Mouse (Mus musculus) intestine, postnatal 0 days (tissue): ENCODE measurements around the gene Zar1. TPM values are rescaled to one million over a fixed set of nuclear protein-coding genes. Genes with fewer than 3 reads are reported as not detected.
"Not testable (repeated sequence)": the region's sequence is repeated elsewhere in the genome, so short reads cannot be mapped to it uniquely, and the experiment has no call there.

Source experiments
- ATAC-seq: fragments of 200-750 bp; cut with Nextera tagmentation; 2 replicates; pipeline ENCODE4 v1.8.0; 2017; ENCODE audit warnings: mild to moderate bottlenecking, moderate TSS enrichment, moderate library complexity
- H3K27ac ChIP-seq: fragments of 300-500 bp; sonication (generic); 2 replicates; pipeline ENCODE4 v1.5.1; 2014; ENCODE audit warnings: mild to moderate bottlenecking, low read depth, low read length, moderate library complexity
- H3K27me3 ChIP-seq: fragments of 300-500 bp; sonication (generic); replicated peaks from 2 replicates; pipeline ENCODE4 v1.6.1; 2014; ENCODE audit warnings: low read length, mixed read lengths; ENCODE audit not compliant: control insufficient read depth, insufficient read depth
- H3K36me3 ChIP-seq: fragments of 300-500 bp; sonication (generic); 2 replicates; pipeline ENCODE4 v1.6.1; 2014; ENCODE audit warnings: mild to moderate bottlenecking, moderate library complexity; ENCODE audit not compliant: control insufficient read depth, insufficient read depth
- H3K4me1 ChIP-seq: fragments of 300-500 bp; sonication (generic); replicated peaks from 2 replicates; pipeline ENCODE4 v1.6.1; 2014; ENCODE audit warnings: antibody characterized with exemption, low read length, mixed read lengths; ENCODE audit not compliant: control insufficient read depth, insufficient read depth
- H3K4me2 ChIP-seq: fragments of 300-500 bp; sonication (generic); replicated peaks from 2 replicates; pipeline ENCODE4 v1.6.1; 2014; ENCODE audit warnings: low read depth, mild to moderate bottlenecking, moderate library complexity
- H3K4me3 ChIP-seq: fragments of 300-500 bp; sonication (generic); 2 replicates; pipeline ENCODE4 v1.5.1; 2014; ENCODE audit warnings: low read depth, low read length
- H3K9ac ChIP-seq: fragments of 300-500 bp; sonication (generic); 2 replicates; pipeline ENCODE4 v1.6.1; 2014; ENCODE audit warnings: mild to moderate bottlenecking, low read depth, low read length
- H3K9me3 ChIP-seq: fragments of 300-500 bp; sonication (generic); 2 replicates; pipeline ENCODE4 v1.6.1; 2016; ENCODE audit warnings: mixed run types; ENCODE audit not compliant: control insufficient read depth
- CTCF ChIP-seq: sonication (generic); IDR thresholded peaks from 2 replicates; pipeline ENCODE4 v1.5.1; 2016; ENCODE audit warnings: low read depth, mild to moderate bottlenecking, control low read depth, antibody characterized with exemption, moderate library complexity
- WGBS: fragments of 180-500 bp; shearing (Covaris S2); extraction: QIAGEN DNeasy Blood & Tissue Kit; methylation state at CpG from one replicate; pipeline ENCODE4 v1.1.7; 2014; 5-methylcytosine and 5-hydroxymethylcytosine counted together
- polyA plus RNA-seq: library from polyadenylated mRNA; unstranded; fragments of >200 nt; fragmentation: Nextera tagmentation; extraction: Ambion mirVana; gene quantifications from 2 replicates; pipeline ENCODE4 v1.2.1, GENCODE M21; 2015

Gene Zar1
- not detected in 2 replicates for polyA plus RNA-seq

DNA sequence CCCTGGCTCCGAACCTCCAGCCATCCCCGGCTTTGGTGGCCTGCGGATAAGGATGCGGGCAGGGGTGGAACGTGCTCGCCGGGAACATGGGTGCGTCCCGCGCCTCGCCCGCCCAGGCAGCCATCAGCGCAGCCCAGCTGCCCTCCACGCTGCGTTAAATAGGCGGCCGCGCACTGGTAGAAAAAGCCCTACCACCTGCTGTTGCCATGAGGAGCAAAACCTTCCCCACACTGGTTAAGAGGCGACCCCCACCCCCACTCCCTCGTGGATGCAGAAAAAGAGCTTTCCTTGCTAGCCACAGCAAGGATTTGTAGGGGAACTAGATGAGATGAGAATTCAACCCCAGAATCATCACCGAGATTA is at the start of gene Zar1:
TSS of gene Zar1 (minus strand) at position 285 of the 363 bp plus-strand sequence.
- Histone ChIP-seq H3K4me2 (peak within 1 kb of the TSS; percentile 85), H3K4me3 (peak within 1 kb of the TSS; percentile 41), H3K9ac (peak within 1 kb of the TSS; percentile 31)
- not testable (repeated sequence) for H3K27ac ChIP-seq, H3K4me1 ChIP-seq, H3K27me3 ChIP-seq, H3K9me3 ChIP-seq, H3K36me3 ChIP-seq
- WGBS: 11% methylated on average over 18 of the region's 21 CpGs
- ATAC-seq: peak; percentile 28; the same call in 1 of the 2 replicates

- Histone ChIP-seq H3K36me3 (no peaks in the 10 kb centered on the region), H3K9me3 (no peaks in the 10 kb centered on the region), H3K9ac (no peak overlapping the region), H3K27me3 (no peaks in the 10 kb centered on the region), H3K4me3 (no peak overlapping the region), H3K4me2 (no peak overlapping the region), H3K4me1 (no peaks in the 10 kb centered on the region), H3K27ac (no peak overlapping the region)
- no peak for ATAC-seq
- TF ChIP-seq CTCF: no peak
- WGBS: 91% methylated on average over 6 of the region's 6 CpGs
Measured at GRCm38 (mm10) chr5:72630026-72630425, 49.0 kb upstream of the Zar1 start.

DNA sequence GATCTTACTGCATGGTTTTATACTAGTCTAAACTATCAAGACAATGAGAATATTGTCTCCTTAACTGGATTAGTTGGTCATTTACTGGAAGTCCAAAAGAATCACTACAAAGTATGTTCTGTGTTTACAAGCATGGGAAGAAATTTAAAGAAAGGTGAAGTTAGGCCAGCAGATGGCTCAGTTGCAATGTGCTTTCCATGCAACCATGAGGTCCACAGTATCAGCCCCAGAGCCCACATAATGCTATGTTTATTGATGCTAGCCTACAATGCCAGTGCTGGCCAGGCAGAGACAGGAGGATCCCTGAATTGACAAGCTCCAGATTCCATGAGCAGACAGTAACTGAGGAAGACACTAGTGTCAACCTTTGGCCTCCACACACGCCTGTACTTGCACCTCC is 40.0 kb upstream of the Zar1 start:
- Histone ChIP-seq H3K27ac (no peak overlapping the region), H3K4me2 (no peak overlapping the region), H3K4me3 (no peak overlapping the region), H3K36me3 (no peaks in the 10 kb centered on the region), H3K27me3 (no peaks in the 10 kb centered on the region), H3K9me3 (no peaks in the 10 kb centered on the region), H3K4me1 (no peaks in the 10 kb centered on the region), H3K9ac (no peak overlapping the region)
- ATAC-seq: no peak
- peak; percentile 45 for TF ChIP-seq CTCF
- 76% methylated on average over 1 of the region's 1 CpGs for WGBS

- H3K9me3 ChIP-seq: no peaks in the 10 kb centered on the region
- no peaks in the 10 kb centered on the region for H3K36me3 ChIP-seq
- no peak overlapping the region for H3K27ac ChIP-seq
- 82% methylated on average over 4 of the region's 4 CpGs for WGBS
- H3K4me1 ChIP-seq: no peaks in the 10 kb centered on the region
- no peak for TF ChIP-seq CTCF
- no peak overlapping the region for H3K4me3 ChIP-seq
- H3K27me3 ChIP-seq: no peaks in the 10 kb centered on the region
- no peak overlapping the region for H3K9ac ChIP-seq
- ATAC-seq: no peak
- H3K4me2 ChIP-seq: no peak overlapping the region
Measured at GRCm38 (mm10) chr5:72617413-72617812, 36.4 kb upstream of the Zar1 start.

GRCm38 (mm10) chr5:72603138-72603537 is 22.1 kb upstream of the Zar1 start:
- Histone ChIP-seq H3K9me3 (no peaks in the 10 kb centered on the region), H3K4me2 (no peak overlapping the region), H3K36me3 (no peaks in the 10 kb centered on the region), H3K9ac (no peak overlapping the region), H3K27ac (no peak overlapping the region), H3K4me1 (no peaks in the 10 kb centered on the region), H3K27me3 (no peaks in the 10 kb centered on the region), H3K4me3 (no peak overlapping the region)
- TF ChIP-seq CTCF: no peak
- WGBS: 43% methylated on average over 4 of the region's 4 CpGs
- peak; percentile 76; the same call in 1 of the 2 replicates for ATAC-seq

DNA sequence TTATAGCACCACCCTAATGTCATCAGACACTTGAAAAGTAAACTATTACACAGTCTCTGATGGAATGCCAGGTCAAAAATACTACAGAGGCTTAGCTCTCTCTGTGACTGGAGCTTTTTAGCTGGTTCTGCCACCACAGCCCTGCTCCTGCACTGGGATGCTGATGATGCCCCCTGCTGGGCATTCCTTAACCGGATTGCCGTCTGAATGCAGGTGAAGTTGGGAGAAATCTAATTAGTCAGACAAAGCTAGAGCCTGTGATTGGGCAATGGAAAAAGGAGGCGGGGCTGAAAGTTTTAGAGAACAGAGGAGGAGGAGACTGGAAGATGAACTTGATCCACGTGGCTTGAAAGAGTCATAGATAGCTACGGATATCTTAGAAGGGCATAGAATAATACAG is 20.0 kb upstream of the Zar1 start:
- no peak overlapping the region for H3K9ac ChIP-seq
- no peak overlapping the region for H3K27ac ChIP-seq
- no peaks in the 10 kb centered on the region for H3K9me3 ChIP-seq
- peak; percentile 75 for ATAC-seq
- H3K27me3 ChIP-seq: no peaks in the 10 kb centered on the region
- no peak overlapping the region for H3K4me3 ChIP-seq
- 18% methylated on average over 5 of the region's 5 CpGs for WGBS
- H3K4me1 ChIP-seq: no peaks in the 10 kb centered on the region
- TF ChIP-seq CTCF: peak; percentile 75
- no peak overlapping the region for H3K4me2 ChIP-seq
- H3K36me3 ChIP-seq: no peaks in the 10 kb centered on the region

DNA sequence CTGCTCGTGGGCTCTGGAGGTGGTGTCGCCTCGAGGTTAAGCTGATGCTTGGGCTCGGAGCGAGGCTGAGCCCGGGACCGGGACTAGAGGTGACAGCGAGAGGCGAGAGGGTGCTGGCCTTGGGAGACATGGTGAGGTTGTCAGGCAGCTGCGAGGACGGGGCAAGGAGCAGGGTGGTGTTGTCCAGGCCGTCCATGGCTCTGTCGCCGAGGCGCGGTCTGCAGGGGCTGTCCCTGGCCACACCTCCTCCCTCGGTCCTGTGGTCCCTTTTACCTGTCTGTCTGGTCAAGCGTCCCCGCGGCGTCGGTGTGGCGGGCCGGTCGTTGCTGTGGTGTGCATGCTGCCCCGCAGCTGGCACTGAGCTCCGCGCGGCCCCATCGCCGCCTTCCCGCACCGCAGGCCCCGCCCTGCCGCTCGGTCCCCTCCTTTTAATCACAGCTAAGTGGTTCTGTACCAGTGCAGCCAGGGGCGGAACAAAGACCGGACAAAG is 6.2 kb upstream of the Zar1 start, which contains the start of gene Gm5868:
TSS of gene Gm5868 (minus strand) at position 360 of the 490 bp plus-strand sequence.
- H3K9ac ChIP-seq: no peak within 1 kb of the TSS
- no peaks in the 10 kb centered on the region for H3K4me1 ChIP-seq
- H3K27ac ChIP-seq: no peak within 1 kb of the TSS
- 2% methylated on average over 37 of the region's 38 CpGs for WGBS
- H3K9me3 ChIP-seq: no peaks in the 10 kb centered on the region
- peak within 1 kb of the TSS; percentile 35 for H3K4me3 ChIP-seq
- H3K27me3 ChIP-seq: peaks cover 6% of the 10 kb centered on the region; the same call in 1 of the 2 replicates
- TF ChIP-seq CTCF: no peak
- 0 out of 2 replicates have a peak, but pooled peaks have one; percentile 43 for ATAC-seq
- H3K36me3 ChIP-seq: no peaks in the 10 kb centered on the region
- H3K4me2 ChIP-seq: peak within 1 kb of the TSS; percentile 72

DNA sequence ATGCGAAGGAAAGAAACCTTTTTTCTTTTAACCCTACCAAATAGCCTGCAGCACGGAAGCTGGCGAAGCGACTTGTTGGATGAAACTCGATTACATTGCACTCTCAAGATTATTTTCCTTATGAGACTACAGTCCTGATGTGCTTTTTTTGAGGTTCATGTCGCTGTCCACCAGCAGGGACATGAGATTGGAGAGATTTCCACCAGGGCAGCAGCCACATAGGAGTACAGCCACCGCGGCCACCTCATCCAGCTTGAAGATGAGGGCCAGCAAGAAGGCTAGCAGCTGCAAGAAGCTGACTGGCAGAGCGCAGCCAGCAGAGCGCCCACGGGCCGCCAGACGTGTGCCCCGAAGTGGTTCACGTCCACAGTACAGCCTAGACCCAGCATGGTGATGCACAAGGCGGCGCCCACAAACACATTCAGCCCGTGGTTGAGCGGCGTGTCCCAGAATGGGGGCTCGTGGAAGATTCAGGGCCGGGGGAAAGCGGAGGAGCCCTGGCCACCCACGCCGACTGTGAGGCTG is 5.7 kb upstream of the Zar1 start:
- H3K27me3 ChIP-seq, H3K36me3 ChIP-seq, H3K9me3 ChIP-seq, H3K4me1 ChIP-seq, H3K9ac ChIP-seq, H3K27ac ChIP-seq, ATAC-seq: not testable (repeated sequence)
- Histone ChIP-seq H3K4me3 (peak overlapping the region; percentile 35), H3K4me2 (peak overlapping the region; percentile 72)
- 43% methylated on average over 25 of the region's 25 CpGs for WGBS
